Comparison of ENCODE assay signal across 25 mouse cellular contexts in the genomic region with DNA sequence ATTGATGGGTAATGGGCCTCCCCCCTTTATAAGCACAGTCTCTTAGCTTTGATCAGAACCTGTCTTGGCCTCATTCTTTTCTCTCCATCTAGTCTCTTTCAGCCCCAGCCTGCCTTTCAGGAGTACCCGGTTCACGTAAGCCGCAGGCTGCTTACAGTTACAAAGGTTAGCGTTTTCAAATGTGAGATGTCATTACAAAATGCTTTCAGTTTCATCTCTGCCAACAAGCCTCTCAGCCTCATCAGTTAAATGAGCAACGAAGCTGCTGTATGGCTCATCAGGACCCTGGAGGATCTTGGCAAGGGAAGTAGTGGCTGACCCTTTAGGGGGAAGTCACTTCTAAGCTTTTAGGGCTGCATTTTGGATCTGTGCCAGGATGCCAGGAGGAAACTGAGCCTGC.
A peak's percentile ranks its signal among the peaks of the same experiment; 100 is the strongest.
DNase-seq lines count a peak whose midpoint lies in the region; ATAC-seq and TF ChIP-seq lines count a peak whose summit lies in the region.
"Had no signal": no experiment of that assay in that cellular context is flagged by ENCODE, and none has a peak within 500 bp of the region (broad histone marks: within the 10 kb centered on the region; RNA-seq: fewer than 3 reads in every experiment).

No protein-coding gene starts in this region.

- H3K9ac ChIP-seq in liver, adult 2 months (ENCODE audit: low read depth, low read length) = no peak overlapping the region
- H3K9ac ChIP-seq in liver, embryonic 12.5 days = no peak overlapping the region
- no peak overlapping the region for H3K9ac ChIP-seq in MEL (ENCODE audit: control insufficient read depth, low read depth, low read length, poor library complexity, severe bottlenecking)
- no peak overlapping the region for H3K9ac ChIP-seq in hindbrain, embryonic 16.5 days (ENCODE audit: low read depth, low read length)
- H3K9ac ChIP-seq: forebrain, embryonic 13.5 days; heart, embryonic 13.5 days; hindbrain, embryonic 12.5 days; hindbrain, embryonic 15.5 days had no signal

- no peak overlapping the region for H3K4me2 ChIP-seq in liver, embryonic 12.5 days
- H3K4me2 ChIP-seq in hindbrain, embryonic 16.5 days (ENCODE audit: low read length) = no peak overlapping the region
- H3K4me2 ChIP-seq: forebrain, embryonic 13.5 days; heart, embryonic 13.5 days; hindbrain, embryonic 12.5 days; hindbrain, embryonic 15.5 days had no signal

- no peaks in the 10 kb centered on the region for H3K79me2 ChIP-seq in liver, adult 2 months (ENCODE audit: control insufficient read depth, insufficient read depth, low read length)
- no peaks in the 10 kb centered on the region for H3K79me2 ChIP-seq in MEL (ENCODE audit: control insufficient read depth, insufficient read depth, low read length, poor library complexity)

- no peak overlapping the region for H3K27ac ChIP-seq in liver, adult 2 months (replicated peaks; ENCODE audit: insufficient read depth, low read depth, low read length)
- H3K27ac ChIP-seq in liver, embryonic 12.5 days = no peak overlapping the region
- no peak overlapping the region for H3K27ac ChIP-seq in MEL (ENCODE audit: control insufficient read depth, low read depth, low read length)
- H3K27ac ChIP-seq in hindbrain, embryonic 16.5 days (ENCODE audit: low read depth, low read length) = no peak overlapping the region
- H3K27ac ChIP-seq: forebrain, embryonic 10.5 days; forebrain, embryonic 13.5 days; heart, adult 2 months; heart, embryonic 10.5 days; heart, embryonic 13.5 days; hindbrain, embryonic 12.5 days; hindbrain, embryonic 15.5 days had no signal

- intact Hi-C loops in heart, postnatal 36 days (cut with DNase I) = no loop called here

- TF ChIP-seq POLR2A in liver, adult 2 months (IDR thresholded peaks at IDR 0.05; ENCODE audit: extremely low read depth, insufficient read depth, low read length) = no peak
- no peak for TF ChIP-seq POLR2A in MEL (IDR thresholded peaks at IDR 0.05; ENCODE audit: control insufficient read depth in 1 of 2, insufficient read depth in 1 of 2, low read depth in 1 of 2, low read length in 2 of 2, poor library complexity in 1 of 2)

- ATAC-seq in liver, embryonic 12.5 days = no peak
- peak; percentile 40 for ATAC-seq in granulocyte monocyte progenitor cell, adult 5-6 weeks (replicated peaks; ENCODE audit: poor library complexity, severe bottlenecking)
- ATAC-seq in hindbrain, embryonic 16.5 days = no peak
- no peak for ATAC-seq in megakaryocyte, adult 5-6 weeks (ENCODE audit: poor library complexity, severe bottlenecking)
- ATAC-seq: forebrain, embryonic 13.5 days; intestine, postnatal 0 days; Patski had no signal

- no peaks in the 10 kb centered on the region for H3K4me1 ChIP-seq in liver, adult 2 months (ENCODE audit: control insufficient read depth, insufficient read depth, low read length)
- no peaks in the 10 kb centered on the region for H3K4me1 ChIP-seq in liver, embryonic 12.5 days
- H3K4me1 ChIP-seq in MEL (ENCODE audit: control insufficient read depth in 1 of 2, insufficient read depth in 2 of 2, low read length in 2 of 2) = no peaks in the 10 kb centered on the region
- no peaks in the 10 kb centered on the region for H3K4me1 ChIP-seq in hindbrain, embryonic 16.5 days (ENCODE audit: control insufficient read depth, insufficient read depth, low read depth, low read length)
- H3K4me1 ChIP-seq: forebrain, embryonic 10.5 days; forebrain, embryonic 13.5 days; heart, embryonic 10.5 days; hindbrain, embryonic 12.5 days; hindbrain, embryonic 15.5 days had no signal

- H3K36me3 ChIP-seq in liver, adult 2 months (ENCODE audit: control insufficient read depth, insufficient read depth, low read length) = no peaks in the 10 kb centered on the region
- no peaks in the 10 kb centered on the region for H3K36me3 ChIP-seq in liver, embryonic 12.5 days
- no peaks in the 10 kb centered on the region for H3K36me3 ChIP-seq in MEL (ENCODE audit: control insufficient read depth in 1 of 2, insufficient read depth in 2 of 2, low read length in 2 of 2)
- no peaks in the 10 kb centered on the region for H3K36me3 ChIP-seq in hindbrain, embryonic 16.5 days (ENCODE audit: control insufficient read depth, insufficient read depth, low read length)
- H3K36me3 ChIP-seq: forebrain, embryonic 10.5 days; heart, embryonic 10.5 days; heart, embryonic 13.5 days; hindbrain, embryonic 12.5 days; hindbrain, embryonic 15.5 days had no signal

- no peak for TF ChIP-seq RAD21 in MEL (IDR thresholded peaks at IDR 0.05; ENCODE audit: low read depth, low read length)

- 82% methylated on average over 5 of the region's 5 CpGs for WGBS in liver, adult 2 months
- 70% methylated on average over 5 of the region's 5 CpGs for WGBS in liver, embryonic 12.5 days (ENCODE audit: insufficient replicate concordance)
- 72% methylated on average over 5 of the region's 5 CpGs for WGBS in hindbrain, embryonic 16.5 days

- no peak for TF ChIP-seq CTCF in liver, adult 2 months (IDR thresholded peaks at IDR 0.05; ENCODE audit: low read depth, low read length)
- no peak for TF ChIP-seq CTCF in MEL (IDR thresholded peaks at IDR 0.05 in 2 of 3, conservative IDR thresholded peaks at IDR 0.05 in 1 of 3; ENCODE audit: control insufficient read depth in 1 of 3, insufficient read depth in 1 of 3, low read depth in 2 of 3, low read length in 3 of 3, poor library complexity in 1 of 3, severe bottlenecking in 1 of 3)

- 0 out of 2 replicates have a peak, but pooled peaks cover 4% of the 10 kb centered on the region for H3K9me3 ChIP-seq in liver, embryonic 12.5 days (replicated peaks)
- no peaks in the 10 kb centered on the region for H3K9me3 ChIP-seq in MEL (replicated peaks; ENCODE audit: insufficient read depth, low read length)
- no peaks in the 10 kb centered on the region for H3K9me3 ChIP-seq in hindbrain, embryonic 16.5 days (ENCODE audit: control insufficient read depth, low read length)
- H3K9me3 ChIP-seq: forebrain, embryonic 13.5 days; heart, embryonic 10.5 days; heart, embryonic 13.5 days; hindbrain, embryonic 12.5 days; hindbrain, embryonic 15.5 days had no signal

- no peaks in the 10 kb centered on the region for H3K27me3 ChIP-seq in liver, adult 2 months (ENCODE audit: control insufficient read depth, insufficient read depth, low read length)
- no peaks in the 10 kb centered on the region for H3K27me3 ChIP-seq in liver, embryonic 12.5 days (replicated peaks)
- no peaks in the 10 kb centered on the region for H3K27me3 ChIP-seq in MEL (ENCODE audit: control insufficient read depth in 1 of 2, insufficient read depth in 2 of 2, low read length in 2 of 2)
- no peaks in the 10 kb centered on the region for H3K27me3 ChIP-seq in hindbrain, embryonic 16.5 days (replicated peaks; ENCODE audit: control insufficient read depth, insufficient read depth, low read length)
- H3K27me3 ChIP-seq: forebrain, embryonic 13.5 days; heart, embryonic 13.5 days; hindbrain, embryonic 12.5 days; hindbrain, embryonic 15.5 days; Patski had no signal

- peak; percentile 9 for DNase-seq in liver, adult 2 months (ENCODE audit: extremely low read depth, low read depth, low spot score)
- peak; percentile 18 for DNase-seq in CD4-positive, CD25-positive, alpha-beta regulatory T cell, adult 2 months (ENCODE audit: low read depth, low spot score)
- peak; percentile 4 for DNase-seq in MEL (ENCODE audit: low read depth, low spot score)
- DNase-seq in heart, postnatal 36 days = no peak
- DNase-seq: adrenal gland, adult 2 months; adrenal gland, postnatal 14 days; B cell, adult 2 months; cerebellum, adult 18-20 months; cerebellum, adult 9-10 months; cerebellum, postnatal 14 days; gastrocnemius, postnatal 25 days; heart, adult 2 months; heart, postnatal 14 days had no signal

- no peak for TF ChIP-seq EP300 in MEL (IDR thresholded peaks at IDR 0.05; ENCODE audit: low read depth in 1 of 2, low read length in 2 of 2)

- H3K4me3 ChIP-seq in liver, adult 2 months (ENCODE audit: insufficient read depth, low read depth, low read length) = no peak overlapping the region
- H3K4me3 ChIP-seq in liver, embryonic 12.5 days = no peak overlapping the region
- H3K4me3 ChIP-seq in MEL (ENCODE audit: control insufficient read depth in 1 of 2, insufficient read depth in 1 of 2, low read depth in 2 of 2, low read length in 2 of 2) = no peak overlapping the region
- no peak overlapping the region for H3K4me3 ChIP-seq in hindbrain, embryonic 16.5 days (ENCODE audit: low read length)
- H3K4me3 ChIP-seq: forebrain, embryonic 10.5 days; forebrain, embryonic 13.5 days; heart, adult 2 months; heart, embryonic 10.5 days; heart, embryonic 13.5 days; hindbrain, embryonic 12.5 days; hindbrain, embryonic 15.5 days had no signal

TF ChIP-seq in MEL, 35 proteins besides CTCF, POLR2A, EP300 and RAD21:
- TF ChIP-seq UBTF (IDR thresholded peaks at IDR 0.05; ENCODE audit: borderline replicate concordance, insufficient read depth, low read depth, low read length) = no peak
- no peak for TF ChIP-seq MAZ (IDR thresholded peaks at IDR 0.05; ENCODE audit: low read depth, low read length)
- TF ChIP-seq POLR2AphosphoS2 (IDR thresholded peaks at IDR 0.05; ENCODE audit: low read length) = no peak
- TF ChIP-seq GATA1 (IDR thresholded peaks at IDR 0.05; ENCODE audit: low read depth, low read length) = no peak
- TF ChIP-seq NELFE (IDR thresholded peaks at IDR 0.05; ENCODE audit: low read depth, low read length) = no peak
- no peak for TF ChIP-seq ZKSCAN1 (IDR thresholded peaks at IDR 0.05; ENCODE audit: low read depth, low read length)
- no peak for TF ChIP-seq ZC3H11A (IDR thresholded peaks at IDR 0.05; ENCODE audit: low read depth, low read length)
- no peak for TF ChIP-seq ELF1 (IDR thresholded peaks at IDR 0.05; ENCODE audit: low read depth, low read length)
- no peak for TF ChIP-seq NRF1 (IDR thresholded peaks at IDR 0.05; ENCODE audit: insufficient read depth, low read depth, low read length, poor library complexity, severe bottlenecking)
- no peak for TF ChIP-seq MYB (IDR thresholded peaks at IDR 0.05; ENCODE audit: low read depth, low read length)
- no peak for TF ChIP-seq TBP (IDR thresholded peaks at IDR 0.05; ENCODE audit: low read depth, low read length)
- TF ChIP-seq MEF2A (IDR thresholded peaks at IDR 0.05; ENCODE audit: extremely low read depth, insufficient replicate concordance, low read depth, low read length, poor library complexity, severe bottlenecking) = no peak
- no peak for TF ChIP-seq RCOR1 (IDR thresholded peaks at IDR 0.05; ENCODE audit: low read depth, low read length)
- no peak for TF ChIP-seq CHD1 (IDR thresholded peaks at IDR 0.05; ENCODE audit: low read depth, low read length)
- TF ChIP-seq GABPA (IDR thresholded peaks at IDR 0.05; ENCODE audit: low read depth, low read length) = no peak
TF ChIP-seq in MEL: peak in this region for 0.

Comparison
In these comparisons a context has a peak if more than half of its experiments do, and no peak if none do; other contexts are left out.
1. DNase-seq: peak in liver, adult 2 months (single experiment), CD4-positive, CD25-positive, alpha-beta regulatory T cell, adult 2 months (single experiment) and MEL (single experiment); none in heart, postnatal 36 days (0 of 2).